Mouse (Mus musculus): Measurements from ENCODE around the gene Ugt1a5. TPM values are rescaled to one million over a fixed set of nuclear protein-coding genes. Genes with fewer than 3 reads are reported as not detected.

The Ugt1a5 gene
- polyA plus RNA-seq, 2 experiments: 0.11 TPM; not detected in 1

GRCm38 (mm10) chr1:88225741-88226140 lies 59.9 kb downstream of the Ugt1a5 start:
- Histone ChIP-seq H3K27ac (no peak overlapping the region), H3K4me2 (ENCODE audit: low read depth) (no peak overlapping the region), H3K4me3 (ENCODE audit: insufficient read depth in 1 of 2, low read depth in 2 of 2, low read length in 2 of 2) (no peak overlapping the region), H3K27me3 (ENCODE audit: control insufficient read depth, insufficient read depth, low read length) (no peaks in the 10 kb centered on the region), H3K36me3 (replicated peaks; ENCODE audit: control insufficient read depth, insufficient read depth, low read depth) (no peaks in the 10 kb centered on the region), H3K9ac (replicated peaks) (no peak overlapping the region), H3K9me3 (ENCODE audit: control insufficient read depth, low read length) (peaks cover 8% of the 10 kb centered on the region), H3K4me1 (replicated peaks; ENCODE audit: control insufficient read depth in 2 of 2, insufficient read depth in 2 of 2, low read length in 1 of 2) (no peaks in the 10 kb centered on the region)
- TF ChIP-seq EP300 (IDR thresholded peaks at IDR 0.05; ENCODE audit: low read depth) (no peak), CTCF (IDR thresholded peaks at IDR 0.05; ENCODE audit: low read depth) (no peak)
- DNase-seq (ENCODE audit: low read depth in 3 of 3, low spot score in 3 of 3) (no peak), ATAC-seq (ENCODE audit: insufficient read depth) (no peak)

GRCm38 (mm10) chr1:88226670-88227379 lies 61.0 kb downstream of the Ugt1a5 start, which contains the start of gene Mroh2a:
Mroh2a (plus strand) TSS chr1:88226986.
- Histone ChIP-seq H3K4me3 (ENCODE audit: insufficient read depth in 1 of 2, low read depth in 2 of 2, low read length in 2 of 2) (no peak within 1 kb of the TSS), H3K36me3 (replicated peaks; ENCODE audit: control insufficient read depth, insufficient read depth, low read depth) (no peaks in the 10 kb centered on the region), H3K4me2 (ENCODE audit: low read depth) (no peak within 1 kb of the TSS), H3K9me3 (ENCODE audit: control insufficient read depth, low read length) (peaks cover 13% of the 10 kb centered on the region), H3K27ac (no peak within 1 kb of the TSS), H3K4me1 (replicated peaks; ENCODE audit: control insufficient read depth in 2 of 2, insufficient read depth in 2 of 2, low read length in 1 of 2) (no peaks in the 10 kb centered on the region), H3K27me3 (ENCODE audit: control insufficient read depth, insufficient read depth, low read length) (no peaks in the 10 kb centered on the region), H3K9ac (replicated peaks) (no peak within 1 kb of the TSS)
- DNase-seq (ENCODE audit: low read depth in 3 of 3, low spot score in 3 of 3): no peak
- WGBS (ENCODE audit: insufficient replicate concordance): 34% methylated on average over 5 of the region's 5 CpGs
- ATAC-seq (ENCODE audit: insufficient read depth): no peak
- TF ChIP-seq EP300 (IDR thresholded peaks at IDR 0.05; ENCODE audit: low read depth) (no peak), CTCF (IDR thresholded peaks at IDR 0.05; ENCODE audit: low read depth) (no peak)

DNA sequence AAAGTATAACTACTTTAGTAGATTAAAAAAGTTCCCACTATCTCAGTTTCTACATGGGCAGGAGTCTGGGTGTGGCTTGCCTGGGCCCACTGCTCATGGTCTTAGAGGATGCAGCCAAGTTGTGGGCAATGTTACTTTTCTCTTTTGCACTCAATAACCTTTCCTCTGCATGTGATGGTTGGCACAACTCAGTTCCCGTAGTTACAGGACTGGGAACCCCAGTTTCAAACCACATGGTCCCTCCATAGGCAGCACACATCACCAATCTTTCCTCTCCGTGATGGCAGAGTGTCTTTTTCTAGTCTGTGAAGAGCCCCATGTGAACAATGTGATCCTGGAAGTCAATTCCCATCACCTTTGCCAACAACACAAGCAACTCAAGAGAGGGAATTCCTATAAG lies 61.7 kb downstream of the Ugt1a5 start:
- H3K36me3 ChIP-seq (replicated peaks; ENCODE audit: control insufficient read depth, insufficient read depth, low read depth): no peaks in the 10 kb centered on the region
- H3K27me3 ChIP-seq (ENCODE audit: control insufficient read depth, insufficient read depth, low read length): no peaks in the 10 kb centered on the region
- H3K9me3 ChIP-seq (ENCODE audit: control insufficient read depth, low read length): peaks cover 13% of the 10 kb centered on the region
- WGBS (ENCODE audit: insufficient replicate concordance): 37% methylated on average over 2 of the region's 2 CpGs
- no peaks in the 10 kb centered on the region for H3K4me1 ChIP-seq (replicated peaks; ENCODE audit: control insufficient read depth in 2 of 2, insufficient read depth in 2 of 2, low read length in 1 of 2)
- H3K4me3 ChIP-seq (ENCODE audit: insufficient read depth in 1 of 2, low read depth in 2 of 2, low read length in 2 of 2): no peak overlapping the region
- TF ChIP-seq EP300 (IDR thresholded peaks at IDR 0.05; ENCODE audit: low read depth) (no peak), CTCF (IDR thresholded peaks at IDR 0.05; ENCODE audit: low read depth) (no peak)
- ATAC-seq (ENCODE audit: insufficient read depth): no peak
- H3K4me2 ChIP-seq (ENCODE audit: low read depth): no peak overlapping the region
- no peak overlapping the region for H3K9ac ChIP-seq (replicated peaks)
- DNase-seq (ENCODE audit: low read depth in 3 of 3, low spot score in 3 of 3): no peak
- no peak overlapping the region for H3K27ac ChIP-seq

GRCm38 (mm10) chr1:88228121-88228520 lies 62.3 kb downstream of the Ugt1a5 start:
- no peak for DNase-seq (ENCODE audit: low read depth in 3 of 3, low spot score in 3 of 3)
- 59% methylated on average over 7 of the region's 7 CpGs for WGBS (ENCODE audit: insufficient replicate concordance)
- TF ChIP-seq CTCF (IDR thresholded peaks at IDR 0.05; ENCODE audit: low read depth) (no peak), EP300 (IDR thresholded peaks at IDR 0.05; ENCODE audit: low read depth) (no peak)
- Histone ChIP-seq H3K27me3 (ENCODE audit: control insufficient read depth, insufficient read depth, low read length) (no peaks in the 10 kb centered on the region), H3K4me3 (ENCODE audit: insufficient read depth in 1 of 2, low read depth in 2 of 2, low read length in 2 of 2) (no peak overlapping the region), H3K36me3 (replicated peaks; ENCODE audit: control insufficient read depth, insufficient read depth, low read depth) (no peaks in the 10 kb centered on the region), H3K4me1 (replicated peaks; ENCODE audit: control insufficient read depth in 2 of 2, insufficient read depth in 2 of 2, low read length in 1 of 2) (no peaks in the 10 kb centered on the region), H3K9ac (replicated peaks) (no peak overlapping the region), H3K4me2 (ENCODE audit: low read depth) (no peak overlapping the region), H3K27ac (no peak overlapping the region), H3K9me3 (ENCODE audit: control insufficient read depth, low read length) (peaks cover 13% of the 10 kb centered on the region)
- ATAC-seq (ENCODE audit: insufficient read depth): no peak

GRCm38 (mm10) chr1:88229566-88229965 lies 63.8 kb downstream of the Ugt1a5 start:
- Histone ChIP-seq H3K27me3 (ENCODE audit: control insufficient read depth, insufficient read depth, low read length) (no peaks in the 10 kb centered on the region), H3K36me3 (replicated peaks; ENCODE audit: control insufficient read depth, insufficient read depth, low read depth) (no peaks in the 10 kb centered on the region), H3K4me1 (replicated peaks; ENCODE audit: control insufficient read depth in 2 of 2, insufficient read depth in 2 of 2, low read length in 1 of 2) (no peaks in the 10 kb centered on the region), H3K9ac (replicated peaks) (no peak overlapping the region), H3K9me3 (ENCODE audit: control insufficient read depth, low read length) (peaks cover 16% of the 10 kb centered on the region), H3K4me3 (ENCODE audit: insufficient read depth in 1 of 2, low read depth in 2 of 2, low read length in 2 of 2) (no peak overlapping the region), H3K4me2 (ENCODE audit: low read depth) (no peak overlapping the region), H3K27ac (no peak overlapping the region)
- ATAC-seq (ENCODE audit: insufficient read depth) (no peak), DNase-seq (ENCODE audit: low read depth in 3 of 3, low spot score in 3 of 3) (no peak)
- 50% methylated on average over 3 of the region's 3 CpGs for WGBS (ENCODE audit: insufficient replicate concordance)
- TF ChIP-seq CTCF (IDR thresholded peaks at IDR 0.05; ENCODE audit: low read depth) (no peak), EP300 (IDR thresholded peaks at IDR 0.05; ENCODE audit: low read depth) (no peak)

Measured in liver, embryonic 14.5 days (tissue).